Mouse (Mus musculus) spleen, adult 2 months (tissue): ENCODE measurements around the gene Prkag1. TPM values are rescaled to one million over a fixed set of nuclear protein-coding genes. Genes with fewer than 3 reads are reported as not detected.

Source experiments
- DNase-seq, 2 experiments: peaks; one replicate each; pipeline versions ENCODE4 v3.0.0 to v3.0.0-alpha.2; 2012 to 2021; ENCODE audit warnings: low spot score in 2 of 2, low read depth in 1 of 2
- H3K27ac ChIP-seq: fragments of 200-500 bp; 2 replicates; pipeline ENCODE4 v1.5.1; 2012; ENCODE audit warnings: low read length, inconsistent platforms; ENCODE audit not compliant: insufficient read depth
- H3K27me3 ChIP-seq: fragments of 200-500 bp; 2 replicates; pipeline ENCODE4 v1.6.1; 2012; ENCODE audit warnings: mild to moderate bottlenecking, moderate library complexity, low read length, inconsistent platforms; ENCODE audit not compliant: control insufficient read depth, insufficient read depth
- H3K36me3 ChIP-seq: fragments of 200-500 bp; 2 replicates; pipeline ENCODE4 v1.6.1; 2012; ENCODE audit warnings: mild to moderate bottlenecking, low read length, inconsistent platforms; ENCODE audit not compliant: control insufficient read depth, insufficient read depth
- H3K4me1 ChIP-seq: fragments of 200-500 bp; 2 replicates; pipeline ENCODE4 v1.6.1; 2011; ENCODE audit warnings: inconsistent platforms; ENCODE audit not compliant: control insufficient read depth, insufficient read depth, insufficient read length
- H3K4me3 ChIP-seq: fragments of 200-500 bp; 2 replicates; pipeline ENCODE4 v1.5.1; 2011; ENCODE audit warnings: mild to moderate bottlenecking, inconsistent platforms; ENCODE audit not compliant: insufficient read depth, insufficient read length; ENCODE audit errors: extremely low read depth
- CTCF ChIP-seq: fragments of 200-500 bp; IDR thresholded peaks from 2 replicates; pipeline ENCODE4 v1.5.1; 2011; ENCODE audit warnings: mild to moderate bottlenecking, inconsistent platforms; ENCODE audit not compliant: insufficient read depth, insufficient read length, insufficient replicate concordance; ENCODE audit errors: extremely low read depth
- POLR2A ChIP-seq: fragments of 200-500 bp; IDR thresholded peaks from 2 replicates; pipeline ENCODE4 v1.6.1; 2011; ENCODE audit warnings: low read depth, low read length, inconsistent platforms
- WGBS: fragments of 180-500 bp; shearing (Covaris S2); methylation state at CpG from one replicate; pipeline ENCODE4 v1.1.7; 2018; 5-methylcytosine and 5-hydroxymethylcytosine counted together
- polyA plus RNA-seq: library from polyadenylated mRNA; depleted of rRNA; stranded (reverse); fragments of >200 nt; gene quantifications from 2 replicates; pipeline ENCODE4 v1.2.3, GENCODE M21; 2012

Prkag1 gene
- polyA plus RNA-seq, 1 experiment = 42.2 TPM

- Histone ChIP-seq H3K36me3 (no peaks in the 10 kb centered on the region), H3K4me1 (peaks cover 21% of the 10 kb centered on the region), H3K4me3 (no peak overlapping the region), H3K27ac (no peak overlapping the region), H3K27me3 (peaks cover 37% of the 10 kb centered on the region)
- TF ChIP-seq CTCF (no peak), POLR2A (no peak)
- DNase-seq = no peak
- 8% methylated on average over 24 of the region's 24 CpGs for WGBS
These were observed 42.2 kb downstream of the Prkag1 start for GRCm38 (mm10) chr15:98788972-98789660.

GRCm38 (mm10) chr15:98787930-98788329, 43.4 kb downstream of the Prkag1 start:
- peaks cover 17% of the 10 kb centered on the region for H3K4me1 ChIP-seq
- H3K36me3 ChIP-seq = no peaks in the 10 kb centered on the region
- H3K27me3 ChIP-seq = peaks cover 37% of the 10 kb centered on the region
- no peak overlapping the region for H3K27ac ChIP-seq
- 40% methylated on average over 4 of the region's 4 CpGs for WGBS
- no peak; the same call in 1 of the 2 replicates for TF ChIP-seq CTCF
- no peak for TF ChIP-seq POLR2A
- DNase-seq = no peak
- no peak overlapping the region for H3K4me3 ChIP-seq

GRCm38 (mm10) chr15:98785744-98786143, 45.6 kb downstream of the Prkag1 start:
- no peak for TF ChIP-seq POLR2A
- H3K36me3 ChIP-seq = no peaks in the 10 kb centered on the region
- H3K4me3 ChIP-seq = no peak overlapping the region
- 65% methylated on average over 7 of the region's 7 CpGs for WGBS
- H3K4me1 ChIP-seq = peaks cover 3% of the 10 kb centered on the region; the same call in 1 of the 2 replicates
- no peak overlapping the region for H3K27ac ChIP-seq
- DNase-seq = no peak
- peaks cover 18% of the 10 kb centered on the region for H3K27me3 ChIP-seq

- WGBS = 54% methylated on average over 6 of the region's 6 CpGs
- Histone ChIP-seq H3K36me3 (no peaks in the 10 kb centered on the region), H3K4me1 (peaks cover 23% of the 10 kb centered on the region), H3K27ac (no peak overlapping the region), H3K4me3 (no peak overlapping the region), H3K27me3 (peaks cover 39% of the 10 kb centered on the region)
- TF ChIP-seq POLR2A = no peak
- TF ChIP-seq CTCF = no peak
- DNase-seq = no peak
These were observed 50.2 kb downstream of the Prkag1 start for GRCm38 (mm10) chr15:98781166-98781565.

- Histone ChIP-seq H3K4me1 (peaks cover 29% of the 10 kb centered on the region), H3K36me3 (no peaks in the 10 kb centered on the region), H3K4me3 (no peak overlapping the region; the same call in 1 of the 2 replicates), H3K27me3 (peaks cover 41% of the 10 kb centered on the region), H3K27ac (no peak overlapping the region)
- TF ChIP-seq CTCF (no peak), POLR2A (no peak)
- no peak for DNase-seq
- WGBS = 41% methylated on average over 13 of the region's 13 CpGs
These were observed 50.7 kb downstream of the Prkag1 start for GRCm38 (mm10) chr15:98780573-98780972.

- WGBS = 22% methylated on average over 8 of the region's 8 CpGs
- DNase-seq = no peak
- Histone ChIP-seq H3K27me3 (peaks cover 41% of the 10 kb centered on the region), H3K4me1 (peaks cover 29% of the 10 kb centered on the region), H3K36me3 (no peaks in the 10 kb centered on the region), H3K4me3 (no peak overlapping the region), H3K27ac (no peak overlapping the region)
- TF ChIP-seq POLR2A (no peak), CTCF (no peak)
These were observed 51.2 kb downstream of the Prkag1 start for GRCm38 (mm10) chr15:98780075-98780474.

GRCm38 (mm10) chr15:98778806-98779205, 52.5 kb downstream of the Prkag1 start:
- peaks cover 41% of the 10 kb centered on the region for H3K27me3 ChIP-seq
- 3% methylated on average over 10 of the region's 11 CpGs for WGBS
- no peak for DNase-seq
- no peak for TF ChIP-seq POLR2A
- no peak for TF ChIP-seq CTCF
- no peak overlapping the region for H3K27ac ChIP-seq
- peaks cover 29% of the 10 kb centered on the region for H3K4me1 ChIP-seq
- no peak overlapping the region for H3K4me3 ChIP-seq
- H3K36me3 ChIP-seq = no peaks in the 10 kb centered on the region
